Mouse (Mus musculus) kidney, postnatal 4 days (tissue): ENCODE data around the gene Gm4756.
"Not testable (repeated sequence)": the region's sequence is repeated elsewhere in the genome, so short reads cannot be mapped to it uniquely, and the experiment has no call there.

ENCODE experiments used
- DNase-seq, 2 experiments: peaks; one replicate each; pipeline ENCODE4 v3.0.0; 2021; ENCODE audit warnings: mixed read lengths in 2 of 2

Gm4756 gene

DNA sequence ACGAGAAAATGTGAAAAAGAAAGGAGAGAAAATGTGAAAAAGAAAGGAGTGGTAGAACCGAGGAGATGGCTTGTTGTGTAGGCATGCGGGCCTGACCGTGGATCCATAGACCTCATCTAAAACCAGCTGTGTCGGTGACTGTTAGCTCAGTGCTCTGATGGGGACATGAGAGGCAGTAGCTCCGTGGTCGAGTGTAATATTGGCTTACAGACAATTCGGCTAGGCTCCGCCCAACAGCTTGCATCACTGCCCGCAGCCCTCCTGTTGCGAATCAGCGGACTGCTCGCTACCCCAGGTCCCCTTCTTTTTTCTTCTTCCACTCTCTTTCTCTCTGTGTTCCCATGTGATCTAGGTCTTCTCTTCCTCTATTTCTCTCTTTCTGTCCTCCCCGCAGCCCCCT, 540 bp downstream of the Gm4756 start:
- no peak for DNase-seq

- DNase-seq = no peak
Measured at GRCm38 (mm10) chr12:72638025-72638424, 11.4 kb downstream of the Gm4756 start.

DNA sequence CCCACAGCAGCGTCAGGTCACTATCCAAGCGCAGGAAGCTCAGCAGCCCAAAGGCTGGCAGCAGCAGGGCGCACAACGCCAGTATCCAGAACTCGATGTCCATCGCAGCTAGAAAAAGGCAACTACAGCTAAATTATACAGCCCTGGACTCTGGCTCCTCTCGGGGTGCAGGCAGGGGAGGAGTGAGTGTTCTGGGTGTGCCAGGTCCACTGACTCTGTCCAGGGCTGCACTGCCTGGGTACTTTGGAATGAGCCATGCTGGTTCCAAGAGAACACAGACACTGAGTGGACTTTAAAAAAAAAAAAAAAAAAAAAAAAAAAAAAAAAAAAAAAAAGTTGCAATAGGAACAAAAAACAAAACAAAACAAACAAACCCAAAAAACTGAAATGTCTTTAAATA, 20.7 kb downstream of the Gm4756 start:
- no peak for DNase-seq

DNA sequence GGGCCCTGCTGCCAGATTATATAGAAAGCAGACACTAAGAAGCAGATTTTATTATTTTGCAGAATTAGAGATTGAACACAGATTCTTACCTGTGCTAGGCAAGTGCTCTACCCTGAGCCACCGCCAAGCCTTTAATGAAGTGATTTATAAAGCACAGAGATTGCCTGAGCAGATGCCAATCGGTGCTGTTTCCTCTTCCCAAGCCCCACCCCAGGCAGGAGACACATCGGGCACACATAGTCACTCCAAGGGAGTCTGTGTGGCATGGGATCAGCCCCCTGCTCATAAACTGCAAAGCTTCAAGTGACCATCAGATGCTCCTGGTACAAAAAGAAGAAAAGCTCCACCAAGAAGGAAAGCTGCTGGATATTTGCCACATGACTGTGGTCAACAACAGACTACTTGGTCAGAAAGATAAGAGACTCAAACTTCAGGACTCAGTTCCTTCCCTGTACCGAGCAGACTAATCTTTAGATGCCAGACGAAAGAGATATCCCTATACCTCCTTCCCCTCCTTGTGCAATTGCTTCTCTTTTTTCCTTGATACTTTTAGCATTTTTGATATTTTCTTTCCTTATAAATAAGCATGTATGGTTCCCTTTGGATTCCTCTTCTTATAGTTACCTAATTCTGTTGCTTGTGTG, 26.5 kb downstream of the Gm4756 start:
- no peak for DNase-seq

GRCm38 (mm10) chr12:72621441-72621840, 28.0 kb downstream of the Gm4756 start:
- no peak for DNase-seq

GRCm38 (mm10) chr12:72620856-72621255, 28.6 kb downstream of the Gm4756 start:
- no peak for DNase-seq

- DNase-seq = no peak
Measured at GRCm38 (mm10) chr12:72612053-72612452, 37.4 kb downstream of the Gm4756 start.

GRCm38 (mm10) chr12:72598731-72599130, 50.7 kb downstream of the Gm4756 start:
- not testable (repeated sequence) for DNase-seq

- DNase-seq = no peak
Measured at GRCm38 (mm10) chr12:72594001-72594400, 55.5 kb downstream of the Gm4756 start.

DNA sequence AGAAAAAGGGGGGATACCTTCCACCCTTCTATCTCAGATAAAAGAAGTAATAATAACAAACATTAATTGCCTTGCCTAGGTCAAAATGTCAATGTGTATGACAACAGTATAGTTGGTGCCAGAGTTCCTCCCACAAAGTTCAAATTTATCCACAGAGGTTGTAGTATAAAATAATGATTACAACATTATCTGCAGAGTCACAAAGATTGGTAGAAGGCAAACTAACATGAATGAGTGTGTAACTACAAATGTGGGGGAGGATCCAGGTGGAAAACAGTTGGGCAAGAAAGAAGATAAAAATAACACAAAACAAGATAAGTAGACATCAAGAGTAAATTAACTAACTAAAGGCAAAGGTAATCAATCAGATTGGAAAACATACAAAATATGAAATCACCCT, 56.5 kb downstream of the Gm4756 start:
- no peak for DNase-seq

DNA sequence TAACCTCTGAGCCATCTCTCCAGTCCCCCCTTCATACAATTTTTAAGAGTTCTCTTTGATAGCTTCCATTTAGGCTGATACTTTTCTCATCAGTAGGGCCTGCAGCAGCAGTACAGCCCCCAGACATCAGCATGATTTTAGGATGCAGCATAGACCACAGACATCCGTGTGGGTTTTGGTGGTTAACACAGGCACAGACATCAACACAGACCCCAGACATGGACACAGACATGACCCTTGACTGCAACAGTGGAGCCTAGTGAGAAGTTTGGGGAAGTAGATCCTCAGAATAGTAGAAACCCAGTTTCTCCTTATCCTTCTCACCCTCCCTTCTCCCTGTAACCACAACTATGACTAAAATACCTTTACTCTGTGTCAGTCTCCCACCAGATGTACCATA, 64.1 kb downstream of the Gm4756 start:
- DNase-seq = no peak

DNA sequence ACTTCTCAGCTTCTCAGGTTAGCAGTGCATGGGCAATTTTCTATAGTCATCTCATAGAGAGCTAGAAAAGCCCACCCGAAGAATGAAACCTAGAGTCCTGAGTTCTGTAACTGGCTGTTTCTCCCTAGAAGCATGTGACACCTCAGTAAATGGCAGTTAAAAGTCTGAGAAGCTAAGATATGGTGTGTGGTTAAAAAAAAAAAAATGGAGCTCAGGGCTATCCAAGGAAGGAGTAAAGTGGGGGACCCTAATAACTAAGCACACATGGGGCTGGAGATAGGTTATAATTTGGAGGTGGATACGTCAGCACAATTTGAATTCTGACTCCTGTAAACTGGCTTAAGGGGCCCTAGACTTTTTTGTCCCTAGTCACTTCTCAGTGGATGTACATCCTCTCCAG, 66.4 kb downstream of the Gm4756 start:
- DNase-seq = no peak

DNA sequence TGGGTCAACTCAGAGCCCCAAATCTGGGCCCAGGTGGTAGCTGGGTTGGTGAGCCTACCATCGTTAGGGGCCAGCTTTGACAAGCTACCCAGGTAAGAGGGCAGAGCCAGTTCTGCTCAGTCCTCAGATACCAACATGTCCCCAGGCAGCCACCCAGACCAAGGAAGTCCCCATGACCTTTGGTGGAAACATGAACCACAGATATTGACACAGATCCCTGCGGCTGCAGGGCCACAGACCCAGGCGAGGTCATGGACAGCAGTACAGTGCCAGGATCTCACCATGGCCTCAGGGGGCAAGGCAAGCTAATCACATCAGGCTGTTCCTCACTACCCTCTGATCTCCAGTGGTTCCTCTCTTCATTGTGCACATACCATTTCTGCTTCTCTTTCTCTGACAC, 67.4 kb downstream of the Gm4756 start:
- DNase-seq = no peak

DNA sequence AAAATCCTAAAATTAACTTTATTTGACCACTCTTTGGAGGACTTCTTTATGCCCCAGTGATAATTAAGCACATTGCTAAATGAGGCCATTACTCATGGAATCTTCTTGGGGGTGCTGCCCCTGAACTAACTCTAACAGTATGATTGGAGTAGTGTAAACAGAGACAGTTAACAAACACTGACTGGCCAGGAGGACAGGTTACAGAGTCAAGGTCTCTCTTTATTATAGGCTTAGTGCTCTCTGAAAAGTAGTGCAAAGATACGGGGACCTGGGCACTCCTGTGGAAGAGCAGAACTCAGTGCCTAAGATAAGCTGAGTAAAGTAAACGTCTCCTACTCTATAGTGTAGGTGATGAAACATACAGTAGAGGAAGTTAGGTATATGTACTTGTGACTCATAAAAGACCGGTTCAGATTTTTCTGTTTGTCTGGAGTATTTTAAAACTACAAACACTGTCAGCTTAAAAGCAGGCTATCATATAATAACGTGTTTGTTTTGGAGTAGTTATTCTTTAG, 85.1 kb downstream of the Gm4756 start:
- DNase-seq = no peak

DNA sequence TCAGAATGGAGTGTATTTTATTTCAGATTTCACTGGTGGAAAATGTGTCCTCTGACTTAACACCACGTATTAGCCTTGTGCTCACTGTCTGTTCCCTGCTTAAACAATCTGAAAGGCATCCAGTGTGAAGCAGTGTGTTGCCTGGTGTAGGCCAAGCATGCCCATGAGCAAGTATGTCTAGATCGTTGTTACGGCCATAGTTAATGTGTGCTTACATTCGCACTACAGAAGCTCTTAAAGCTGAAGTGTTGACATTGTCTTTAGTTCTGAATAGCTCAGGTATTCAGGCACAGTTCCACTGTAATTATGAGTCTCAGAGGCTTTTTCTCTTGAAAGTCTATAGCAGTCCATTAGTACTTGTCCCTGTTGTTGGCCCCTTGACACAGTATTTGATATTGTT, 95.1 kb downstream of the Gm4756 start:
- DNase-seq = no peak

GRCm38 (mm10) chr12:72538571-72538970, 110.9 kb downstream of the Gm4756 start:
- DNase-seq = no peak

DNA sequence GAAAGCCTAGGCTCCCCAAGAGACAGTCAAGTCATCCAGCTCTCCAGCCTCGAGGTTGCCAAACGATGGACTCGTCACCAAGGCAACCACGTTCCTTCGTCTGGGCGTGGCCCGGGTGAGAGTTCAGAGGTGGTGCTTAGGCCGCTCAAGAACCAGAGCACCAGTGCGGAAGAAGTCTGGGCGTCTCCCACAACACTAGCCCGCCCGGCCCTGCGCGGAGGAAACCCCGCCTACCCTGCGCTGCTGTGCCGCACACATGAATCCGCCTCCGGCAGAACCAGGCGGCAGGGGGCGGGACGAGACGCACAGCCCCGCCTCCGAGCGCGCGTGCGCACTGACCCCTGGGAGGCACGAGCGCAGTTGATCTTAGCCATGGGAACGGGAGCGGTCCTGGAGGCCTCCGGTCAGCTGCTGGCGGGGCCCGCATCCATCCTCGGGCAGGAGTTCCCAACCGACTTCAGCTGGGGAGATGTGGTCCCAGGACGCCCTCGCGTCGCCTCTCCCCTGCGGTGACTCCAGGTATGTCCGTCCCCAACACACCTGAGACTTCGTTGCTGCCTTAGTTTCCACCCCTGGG, 113.4 kb downstream of the Gm4756 start, which contains the start of gene Pcnx4:
Gene Pcnx4 (plus strand): TSS at position 363 of the 577 bp plus-strand sequence.
- DNase-seq = peak; percentile 97 to 98

DNA sequence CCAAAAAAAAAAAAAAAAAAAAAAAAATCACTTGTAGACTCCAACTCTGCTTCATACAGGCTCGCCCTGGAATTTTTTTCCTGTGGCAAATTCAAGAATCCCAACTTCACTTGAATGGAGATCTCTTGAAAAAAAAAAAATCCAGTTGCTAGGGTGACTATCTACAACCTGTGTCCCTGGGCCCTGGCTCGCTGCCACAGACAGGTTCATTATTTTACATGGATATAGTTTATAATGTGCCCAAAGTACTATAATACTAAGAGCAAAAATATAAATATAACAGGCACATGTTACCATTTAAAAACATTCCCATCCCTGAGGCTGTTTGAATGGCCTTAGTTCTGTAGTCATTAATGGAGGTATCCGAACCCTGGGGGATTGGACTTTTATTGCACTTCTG, 113.9 kb downstream of the Gm4756 start:
- peak; percentile 8 to 28 for DNase-seq

DNA sequence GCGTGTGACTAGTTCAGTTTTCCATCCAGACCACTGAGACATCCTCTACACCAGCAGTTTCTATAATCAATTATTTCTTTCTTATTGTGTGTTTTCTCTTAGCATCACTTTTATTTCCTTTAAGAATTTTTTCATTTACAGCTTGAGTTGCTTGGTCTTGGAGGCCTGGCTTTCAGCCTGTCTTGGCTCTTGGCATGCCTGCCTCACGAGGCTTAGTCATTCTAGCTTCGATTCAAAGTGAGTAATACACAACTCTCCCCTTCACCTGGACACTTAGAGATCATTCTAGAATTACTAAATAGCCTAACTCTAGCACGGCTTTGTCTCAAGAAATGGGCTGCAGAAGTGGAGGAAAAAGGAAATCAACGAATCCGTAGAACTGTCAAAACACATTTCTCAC, 115.5 kb downstream of the Gm4756 start:
- DNase-seq = no peak

DNA sequence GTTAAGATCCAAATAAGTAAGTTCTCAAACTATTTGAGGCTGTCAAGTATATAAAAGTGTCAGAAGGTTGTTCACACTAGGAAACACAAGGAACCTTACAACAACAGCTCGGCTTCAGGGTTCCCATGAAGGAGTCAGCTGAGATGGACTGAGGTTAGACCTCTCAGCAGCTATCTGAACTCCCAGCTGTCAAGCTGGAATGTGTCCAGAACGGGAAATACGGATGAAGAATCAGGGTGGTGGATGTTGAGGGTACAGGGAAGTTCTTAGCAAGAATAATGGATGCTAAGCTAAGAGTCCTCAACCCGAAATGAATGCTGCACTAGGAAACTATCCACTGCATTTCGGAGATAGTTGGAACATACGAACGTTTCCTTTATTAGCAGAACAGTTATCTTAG, 117.2 kb downstream of the Gm4756 start:
- DNase-seq = no peak
